Mouse (Mus musculus) layer of hippocampus, adult 18-20 months (tissue): ENCODE data around the gene Cfap97d2. TPM values are rescaled to one million over a fixed set of nuclear protein-coding genes. Genes with fewer than 3 reads are reported as not detected.

ENCODE experiments used
- DNase-seq, 2 experiments: peaks; one replicate each; pipeline ENCODE4 v3.0.0; 2022; ENCODE audit warnings: low spot score in 2 of 2
- long read RNA-seq: library from polyadenylated mRNA; stranded (forward); transcript quantifications from one replicate; pipeline ENCODE4 v2.0.0, GENCODE M21; 2021
- total RNA-seq, 2 experiments: library from RNA; stranded (reverse); gene quantifications; 2 replicates each; pipeline ENCODE4 v1.2.3; 2021

Gene Cfap97d2
- total RNA-seq = 1 to 10 TPM; 1.9 to 3.4 TPM
- long read RNA-seq = 0 reads

GRCm38 (mm10) chr8:13705668-13706067 is at the start of gene Cfap97d2:
Gene Cfap97d2 (plus strand): TSS chr8:13705889.
- peak; percentile 58 to 73 for DNase-seq

GRCm38 (mm10) chr8:13657479-13657878 is 48.2 kb upstream of the Cfap97d2 start:
- no peak for DNase-seq

- DNase-seq = no peak
These were observed 45.4 kb upstream of the Cfap97d2 start for GRCm38 (mm10) chr8:13660323-13660722.

GRCm38 (mm10) chr8:13664711-13665210 is 40.9 kb upstream of the Cfap97d2 start:
- no peak for DNase-seq

GRCm38 (mm10) chr8:13665538-13665937 is 40.2 kb upstream of the Cfap97d2 start:
- DNase-seq = no peak

GRCm38 (mm10) chr8:13665944-13666343 is 39.7 kb upstream of the Cfap97d2 start:
- DNase-seq = no peak

- no peak for DNase-seq
These were observed 37.8 kb upstream of the Cfap97d2 start for GRCm38 (mm10) chr8:13667917-13668316.

- no peak for DNase-seq
These were observed 37.3 kb upstream of the Cfap97d2 start for GRCm38 (mm10) chr8:13668367-13668766.

- no peak for DNase-seq
These were observed 35.6 kb upstream of the Cfap97d2 start for GRCm38 (mm10) chr8:13670011-13670471.

- DNase-seq = no peak
These were observed 34.3 kb upstream of the Cfap97d2 start for GRCm38 (mm10) chr8:13671246-13672003.

GRCm38 (mm10) chr8:13673215-13673614 is 32.5 kb upstream of the Cfap97d2 start:
- DNase-seq = no peak

- DNase-seq = peak in 1 of 2 experiments; percentile 26
These were observed 31.2 kb upstream of the Cfap97d2 start for GRCm38 (mm10) chr8:13674294-13675010.

- no peak for DNase-seq
These were observed 30.6 kb upstream of the Cfap97d2 start for GRCm38 (mm10) chr8:13675121-13675520.

GRCm38 (mm10) chr8:13675524-13675923 is 30.2 kb upstream of the Cfap97d2 start:
- DNase-seq = peak in 1 of 2 experiments; percentile 34

- DNase-seq = peak; percentile 43 to 76
These were observed 29.4 kb upstream of the Cfap97d2 start for GRCm38 (mm10) chr8:13676302-13676700.

- peak; percentile 70 to 80 for DNase-seq
These were observed 28.8 kb upstream of the Cfap97d2 start for GRCm38 (mm10) chr8:13676701-13677412.

- peak; percentile 94 to 97 for DNase-seq
These were observed 28.2 kb upstream of the Cfap97d2 start, which contains the start of gene Rasa3 for GRCm38 (mm10) chr8:13677413-13677883. Gene Rasa3 (minus strand): TSS chr8:13677603.

- DNase-seq = no peak
These were observed 27.5 kb upstream of the Cfap97d2 start for GRCm38 (mm10) chr8:13678182-13678581.

GRCm38 (mm10) chr8:13684131-13684530 is 21.6 kb upstream of the Cfap97d2 start:
- DNase-seq = no peak

- DNase-seq = peak in 1 of 2 experiments; percentile 49
These were observed 19.9 kb upstream of the Cfap97d2 start for GRCm38 (mm10) chr8:13685674-13686314.

GRCm38 (mm10) chr8:13686426-13686825 is 19.3 kb upstream of the Cfap97d2 start:
- DNase-seq = no peak
